Mouse (Mus musculus) inflammation-experienced regulatory T-cells, adult 6 months (primary cell): ENCODE measurements at regions not wholly inside any gene's neighbourhood (a gene's known extent, or its start where the extent isn't known, plus 50 kb on each side); places are given as distances from the start of the nearest gene placed in this dataset.

ENCODE experiments used
- ATAC-seq: one replicate; pipeline ENCODE4 v1.8.0; 2017

DNA sequence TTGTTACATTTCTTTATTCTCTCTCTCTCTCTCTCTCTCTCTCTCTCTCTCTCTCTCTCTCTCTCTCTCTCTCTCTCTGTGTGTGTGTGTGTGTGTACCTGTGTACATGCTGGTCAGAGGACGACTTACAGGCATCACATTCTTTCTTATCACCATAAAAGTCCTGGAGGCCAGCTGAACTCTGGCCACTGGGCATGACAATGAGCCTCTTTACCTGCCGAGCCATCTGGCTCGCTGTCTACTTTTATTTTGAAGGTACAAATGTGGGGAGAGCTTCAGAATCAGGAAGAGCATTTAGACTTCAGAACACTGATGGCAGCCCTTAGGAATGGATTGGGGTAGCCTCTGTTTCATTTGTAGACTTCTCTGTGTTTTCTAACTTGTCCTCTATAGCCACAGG, 171.0 kb downstream of the Zfp36l1 start:
- no peak for ATAC-seq

GRCm38 (mm10) chr12:79939436-79939835, 173.4 kb downstream of the Zfp36l1 start:
- no peak for ATAC-seq

- ATAC-seq: no peak
Observed at GRCm38 (mm10) chr12:79937876-79938275, 174.9 kb downstream of the Zfp36l1 start.

DNA sequence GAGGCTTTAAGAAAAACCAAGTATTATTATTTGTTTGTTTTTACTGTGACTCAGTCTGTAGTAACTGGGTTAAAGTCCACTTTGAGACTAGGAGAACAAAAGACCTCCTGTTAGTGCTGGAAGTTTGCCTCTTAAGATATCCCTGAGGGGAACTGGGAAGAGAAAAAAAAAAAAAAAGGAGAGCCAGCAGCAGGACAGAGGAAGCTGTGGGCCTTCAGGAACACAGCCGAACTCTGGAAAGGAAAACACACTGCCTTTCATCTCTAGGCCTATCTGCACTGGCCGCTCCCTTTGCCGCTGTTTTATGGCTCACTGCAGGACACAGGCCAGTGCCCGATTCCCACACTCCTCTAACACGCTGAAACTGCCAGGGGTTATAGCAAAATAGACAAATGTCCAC, 176.1 kb downstream of the Zfp36l1 start:
- no peak for ATAC-seq

DNA sequence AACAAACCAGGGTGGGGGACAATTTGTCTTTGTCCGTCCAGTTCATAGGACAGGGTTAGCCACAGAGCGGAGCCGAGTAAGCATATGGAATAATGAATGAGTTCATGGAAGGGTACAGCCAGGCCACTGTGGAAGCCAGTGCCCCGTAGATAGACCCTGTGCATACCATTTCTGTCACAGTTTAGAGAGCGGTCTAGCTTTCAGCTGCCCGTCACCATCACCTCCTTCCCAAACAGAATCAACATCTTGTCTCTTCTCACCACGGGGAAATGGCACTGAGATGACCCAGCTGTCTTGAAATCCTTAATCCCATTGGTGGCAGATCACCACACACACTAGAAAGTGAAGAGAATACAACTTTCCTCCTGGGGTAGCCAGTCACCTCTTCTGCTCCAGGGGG, 178.7 kb downstream of the Zfp36l1 start:
- no peak for ATAC-seq

DNA sequence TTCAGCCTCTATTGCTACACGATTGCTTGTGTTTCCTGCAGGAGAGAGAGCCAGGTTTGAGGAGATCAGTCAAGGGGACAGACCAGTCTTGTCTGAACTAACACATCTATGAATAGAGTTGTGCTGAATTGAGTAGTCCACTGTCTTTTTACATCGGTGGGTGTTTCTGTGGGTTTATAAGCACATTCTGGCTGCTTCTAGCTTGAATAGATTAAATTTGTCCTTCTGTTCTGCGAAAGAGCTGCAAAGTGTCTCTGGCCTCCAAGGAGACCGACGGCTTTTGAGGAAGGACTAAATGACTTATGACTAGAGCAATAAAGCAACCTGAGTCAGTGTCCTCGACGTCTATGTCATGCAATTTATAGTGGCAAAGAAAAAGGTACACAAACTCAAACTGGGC, 179.9 kb downstream of the Zfp36l1 start:
- ATAC-seq: no peak

DNA sequence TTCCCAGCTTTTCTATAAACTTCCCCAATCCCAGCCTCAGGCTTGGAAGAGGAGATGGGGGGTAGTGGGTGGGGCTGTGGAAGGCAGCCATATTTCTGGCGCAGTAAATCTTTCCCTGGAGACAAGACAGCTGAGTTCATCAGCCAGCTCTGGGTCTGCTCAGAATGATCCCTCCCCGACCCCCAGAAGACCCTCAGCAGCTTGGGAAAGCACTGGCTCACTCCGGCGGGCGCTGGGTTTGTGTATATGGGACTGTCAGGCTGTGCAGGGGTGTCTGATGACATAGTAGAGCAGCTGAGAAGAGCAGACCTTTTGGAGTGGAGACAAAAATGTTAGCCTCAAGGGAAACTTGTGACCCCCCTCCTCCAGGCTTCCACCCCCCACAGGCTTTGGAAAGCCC, 181.4 kb downstream of the Zfp36l1 start:
- ATAC-seq: no peak

DNA sequence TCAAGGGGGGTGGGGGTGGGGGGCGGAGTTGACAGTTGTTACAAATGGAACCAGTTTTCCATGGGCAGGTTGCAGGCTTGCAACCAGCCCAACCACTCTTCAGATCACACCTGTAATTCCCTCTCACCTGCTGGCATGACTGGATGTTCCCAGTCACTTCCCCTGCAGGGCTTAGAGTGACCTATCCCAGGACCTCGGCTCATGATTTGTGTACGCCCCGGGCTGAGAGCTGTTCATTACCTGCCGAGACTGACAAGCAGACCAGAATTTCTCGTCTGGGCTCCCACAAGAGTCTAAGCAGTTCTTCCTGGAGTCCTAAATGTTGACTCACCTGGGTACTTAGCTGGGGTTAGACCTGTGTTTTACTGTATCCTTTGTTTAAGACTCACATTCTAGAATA, 183.0 kb downstream of the Zfp36l1 start:
- ATAC-seq: no peak

DNA sequence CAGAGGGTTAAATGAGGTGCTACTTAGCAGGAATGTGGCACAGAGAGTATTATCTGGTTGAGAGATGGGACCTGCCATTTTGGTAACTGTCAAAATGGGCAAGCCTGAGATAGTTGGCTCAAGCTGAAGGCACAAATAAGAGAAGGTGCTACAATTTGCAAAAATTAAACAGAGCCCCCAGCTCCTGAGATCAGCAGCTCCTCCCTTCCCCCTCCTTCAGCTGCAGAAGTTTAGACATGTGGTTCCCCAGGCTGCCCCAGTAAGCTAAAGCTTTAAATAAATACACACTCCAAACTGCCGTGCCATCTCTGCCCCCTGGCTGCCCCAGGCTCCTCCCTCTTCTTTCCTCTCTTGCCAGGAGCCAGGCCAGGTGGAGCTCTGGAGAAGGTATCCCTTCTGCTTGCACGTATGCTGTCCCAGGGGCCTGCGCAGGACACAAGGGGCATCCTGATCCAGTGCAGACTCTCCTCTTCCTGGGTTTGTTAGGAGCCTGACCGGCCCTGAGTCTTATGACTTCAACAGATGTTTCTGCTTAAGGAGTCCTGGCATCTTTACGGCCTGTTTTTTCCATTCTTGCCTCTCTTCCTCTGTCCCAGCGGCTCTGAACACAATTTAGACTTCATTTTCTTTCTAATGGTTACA, 184.0 kb downstream of the Zfp36l1 start:
- ATAC-seq: no peak

DNA sequence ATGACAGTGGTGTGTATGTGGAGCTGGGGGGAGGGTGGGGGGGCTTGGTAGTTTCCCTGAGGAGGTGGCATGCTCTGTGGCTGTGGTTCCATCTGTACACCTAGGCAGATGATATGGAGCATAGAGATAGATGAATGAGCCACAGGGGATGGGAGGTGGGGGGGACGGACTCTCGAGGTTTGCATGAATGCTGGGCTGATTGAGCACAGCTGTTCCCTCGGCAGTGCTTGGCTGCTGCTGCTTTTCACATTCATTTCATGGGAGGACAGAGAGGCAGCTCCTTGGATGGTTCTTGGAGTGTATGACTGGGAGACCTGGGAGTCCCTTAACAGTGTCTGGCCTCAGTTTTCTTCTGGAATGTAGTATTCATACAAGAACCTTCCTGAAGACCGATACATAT, 184.5 kb downstream of the Zfp36l1 start:
- ATAC-seq: no peak

DNA sequence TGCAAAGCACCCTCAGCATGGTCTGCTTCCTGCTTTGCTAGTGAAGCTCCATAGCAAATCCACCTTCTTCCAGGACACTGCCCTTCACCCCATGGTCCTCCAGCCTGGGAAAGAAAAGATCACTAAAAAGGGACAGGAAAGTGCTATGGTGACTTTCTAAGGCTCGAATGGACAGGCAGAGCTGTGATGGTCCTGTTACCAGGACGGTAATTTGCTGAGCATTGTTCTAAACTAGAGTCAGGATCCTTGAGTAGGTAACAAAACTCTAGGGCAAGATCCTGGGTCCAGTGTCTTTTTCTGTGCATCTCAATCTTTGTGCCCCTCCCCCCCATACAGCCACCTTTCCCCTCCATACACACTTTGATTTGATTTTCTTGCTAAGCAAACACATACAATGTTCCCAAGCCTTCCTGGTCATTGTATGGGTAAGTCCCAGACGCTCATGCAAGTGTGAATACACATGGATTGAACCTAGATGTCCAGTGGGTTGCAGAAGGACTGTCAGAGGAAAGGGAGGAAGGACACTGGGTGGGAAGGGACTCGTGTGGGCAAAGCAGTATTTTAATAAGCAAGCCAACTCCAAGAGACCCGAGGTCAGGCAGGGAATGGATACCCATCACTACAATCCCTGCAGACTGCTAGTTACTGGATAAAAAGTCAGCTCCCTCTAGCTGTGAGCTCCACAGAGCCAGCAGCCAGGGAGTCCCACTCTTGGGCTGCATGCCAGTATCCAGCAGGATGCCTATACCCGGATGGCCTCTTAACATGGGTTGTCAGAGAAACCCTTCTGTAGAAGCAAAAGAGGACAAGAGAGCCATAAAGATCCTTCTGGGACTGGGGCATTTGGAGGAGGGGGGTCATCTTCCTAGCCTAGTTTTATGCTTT, 186.9 kb downstream of the Zfp36l1 start:
- ATAC-seq: no peak

DNA sequence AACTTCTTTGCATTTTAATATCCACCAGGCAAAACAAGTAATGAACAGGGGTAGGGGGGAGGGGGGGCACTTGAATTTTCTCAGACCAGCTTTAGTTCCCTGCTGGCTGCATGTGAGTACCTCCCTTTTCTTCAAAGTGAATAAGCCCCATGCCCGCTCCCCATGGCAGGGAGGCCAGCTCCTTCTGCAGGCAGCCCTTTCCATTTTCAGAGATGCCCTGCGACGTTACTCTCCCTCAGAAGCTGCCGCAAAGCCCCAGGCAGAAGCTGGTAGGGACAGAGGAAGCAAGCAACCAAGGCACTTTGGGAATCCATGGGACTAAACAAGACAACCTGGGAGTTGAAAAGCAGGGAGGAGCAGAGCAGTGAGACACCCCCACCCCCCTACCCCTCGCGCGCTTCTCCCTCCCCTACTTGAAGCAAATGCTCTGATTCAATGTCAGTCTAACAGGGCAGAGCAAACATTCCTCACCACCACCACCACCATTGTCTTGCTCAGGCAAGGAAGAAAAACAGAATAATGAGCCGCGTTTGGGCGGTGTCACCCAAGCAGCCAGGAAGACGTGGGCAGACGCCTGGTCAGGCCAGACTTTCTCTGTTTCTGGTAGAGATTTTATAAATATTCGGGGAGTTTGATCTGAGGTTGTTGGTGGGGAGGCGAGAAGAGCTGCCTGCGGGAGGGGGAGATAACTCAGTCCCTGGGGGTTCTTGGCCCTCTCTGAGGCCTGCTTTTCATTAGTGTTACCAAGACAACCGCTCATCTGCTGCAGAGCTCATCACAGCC, 187.7 kb downstream of the Zfp36l1 start:
- ATAC-seq: peak; percentile 82

DNA sequence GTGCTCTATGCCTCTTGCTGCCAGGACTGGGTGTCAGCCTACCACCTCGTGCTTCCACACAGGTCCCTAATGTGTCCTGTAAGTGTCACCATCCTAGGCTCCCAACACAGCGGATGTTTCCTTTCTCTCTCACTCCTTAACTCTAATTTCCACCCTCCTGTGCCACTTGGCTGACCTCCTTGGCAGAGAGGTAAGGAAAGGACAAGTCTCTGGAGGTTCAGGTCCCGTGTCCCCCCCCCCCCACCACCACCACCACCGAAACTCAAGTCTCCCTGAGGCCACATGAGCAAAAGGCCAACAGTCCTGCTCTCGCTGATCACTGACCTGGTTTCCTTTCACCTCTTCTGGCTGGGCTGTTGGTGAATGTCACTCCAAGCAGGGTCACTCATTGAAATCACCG, 189.0 kb downstream of the Zfp36l1 start:
- ATAC-seq: no peak

DNA sequence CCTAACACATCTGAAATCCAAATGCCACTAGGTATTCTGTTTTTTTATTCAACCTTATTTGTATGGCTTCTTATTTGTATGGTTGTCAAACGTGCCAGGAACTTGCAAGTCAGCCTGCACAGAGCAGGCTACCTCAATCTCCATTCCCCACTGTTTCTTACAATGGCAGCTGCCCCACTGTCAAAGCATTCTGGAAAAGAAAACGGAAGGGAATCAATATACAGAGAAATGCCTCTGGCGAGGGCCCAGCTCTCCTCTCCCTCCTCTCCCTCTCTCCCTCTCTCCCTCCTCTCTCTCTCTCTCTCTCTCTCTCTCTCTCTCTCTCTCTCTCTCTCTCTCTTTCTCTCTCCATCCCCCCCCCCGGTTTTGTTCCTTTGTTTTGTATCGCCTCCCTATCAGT, 191.0 kb downstream of the Zfp36l1 start:
- no peak for ATAC-seq

DNA sequence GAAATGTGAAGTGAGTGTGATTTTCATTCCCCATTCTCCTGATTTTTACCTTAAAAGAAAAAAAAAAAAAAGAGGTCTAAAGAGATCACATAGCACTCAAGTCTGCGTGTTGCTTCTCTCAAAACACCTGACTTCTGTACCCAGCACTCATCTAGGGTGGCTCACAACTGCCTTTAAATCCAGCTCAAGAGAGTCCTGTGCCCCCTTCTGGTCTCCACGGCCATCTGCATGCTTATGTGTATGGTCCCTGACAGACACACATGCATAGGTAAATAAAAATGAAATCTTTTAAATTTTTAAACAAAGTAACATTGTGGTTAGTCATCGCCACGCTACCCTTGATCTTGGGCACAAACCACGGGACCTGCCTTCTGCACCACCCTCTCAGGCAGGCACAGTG, 193.8 kb downstream of the Zfp36l1 start:
- ATAC-seq: peak; percentile 32

- ATAC-seq: no peak
Observed at GRCm38 (mm10) chr12:79917634-79918289, 195.1 kb downstream of the Zfp36l1 start.

- no peak for ATAC-seq
Observed at GRCm38 (mm10) chr12:79916896-79917633, 195.7 kb downstream of the Zfp36l1 start.

- no peak for ATAC-seq
Observed at GRCm38 (mm10) chr12:79913898-79914297, 198.9 kb downstream of the Zfp36l1 start.

GRCm38 (mm10) chr12:79912281-79913063, 200.3 kb downstream of the Zfp36l1 start:
- ATAC-seq: no peak

GRCm38 (mm10) chr12:79910884-79911759, 201.7 kb downstream of the Zfp36l1 start:
- no peak for ATAC-seq
